Mouse (Mus musculus) neural tube, embryonic 13.5 days (tissue): ENCODE data around the gene Msi2. TPM values are rescaled to one million over a fixed set of nuclear protein-coding genes. Genes with fewer than 3 reads are reported as not detected.

Experiments used
- ATAC-seq: fragments of 200-750 bp; cut with Nextera tagmentation; 2 replicates; pipeline ENCODE4 v1.8.0; 2017; ENCODE audit warnings: low read depth, mild to moderate bottlenecking, moderate TSS enrichment, moderate library complexity
- H3K27ac ChIP-seq: fragments of 300-500 bp; sonication (generic); replicated peaks from 2 replicates; pipeline ENCODE4 v1.5.1; 2015; ENCODE audit warnings: moderate library complexity, mild to moderate bottlenecking, inconsistent platforms
- H3K27me3 ChIP-seq: fragments of 300-500 bp; sonication (generic); 2 replicates; pipeline ENCODE4 v1.6.1; 2015; ENCODE audit warnings: mild to moderate bottlenecking, inconsistent platforms
- H3K36me3 ChIP-seq: fragments of 300-500 bp; sonication (generic); 2 replicates; pipeline ENCODE4 v1.6.1; 2015; ENCODE audit warnings: mild to moderate bottlenecking, inconsistent platforms
- H3K4me1 ChIP-seq: fragments of 300-500 bp; sonication (generic); replicated peaks from 2 replicates; pipeline ENCODE4 v1.6.1; 2015; ENCODE audit warnings: inconsistent platforms
- H3K4me2 ChIP-seq: fragments of 300-500 bp; sonication (generic); 2 replicates; pipeline ENCODE4 v1.6.1; 2015; ENCODE audit warnings: inconsistent platforms, mild to moderate bottlenecking, moderate library complexity
- H3K4me3 ChIP-seq: fragments of 300-500 bp; sonication (generic); 2 replicates; pipeline ENCODE4 v1.5.1; 2015; ENCODE audit warnings: mild to moderate bottlenecking, inconsistent platforms
- H3K9ac ChIP-seq: fragments of 300-500 bp; sonication (generic); 2 replicates; pipeline ENCODE4 v1.6.1; 2015; ENCODE audit warnings: moderate library complexity, mild to moderate bottlenecking, inconsistent platforms
- H3K9me3 ChIP-seq: fragments of 300-500 bp; sonication (generic); 2 replicates; pipeline ENCODE4 v1.6.1; 2016; ENCODE audit warnings: inconsistent platforms
- WGBS: fragments of 180-500 bp; shearing (Covaris S2); methylation state at CpG from one replicate; pipeline ENCODE4 v1.1.7; 2015; 5-methylcytosine and 5-hydroxymethylcytosine counted together
- polyA plus RNA-seq: library from polyadenylated mRNA; unstranded; fragments of >200 nt; fragmentation: Nextera tagmentation; extraction: Ambion mirVana; gene quantifications from 2 replicates; pipeline ENCODE4 v1.2.1, GENCODE M21; 2015

Gene Msi2
- polyA plus RNA-seq, 1 experiment from 2014 or later, result 20.9 TPM

- no peaks in the 10 kb centered on the region for H3K27me3 ChIP-seq
- no peak overlapping the region for H3K9ac ChIP-seq
- no peaks in the 10 kb centered on the region for H3K9me3 ChIP-seq
- no peak for ATAC-seq
- H3K27ac ChIP-seq, result peak overlapping the region; percentile 46; the same call in 1 of the 2 replicates
- WGBS, result 37% methylated on average over 10 of the region's 10 CpGs
- peaks cover 82% of the 10 kb centered on the region for H3K4me1 ChIP-seq
- H3K4me3 ChIP-seq, result no peak overlapping the region
- H3K36me3 ChIP-seq, result no peaks in the 10 kb centered on the region
- no peak overlapping the region for H3K4me2 ChIP-seq
These were observed 158.8 kb downstream of the Msi2 start for GRCm38 (mm10) chr11:88559365-88559970.

GRCm38 (mm10) chr11:88558731-88559130 is 159.6 kb downstream of the Msi2 start:
- H3K9ac ChIP-seq, result no peak overlapping the region
- no peak for ATAC-seq
- peaks cover 84% of the 10 kb centered on the region for H3K4me1 ChIP-seq
- peak overlapping the region; percentile 46; the same call in 1 of the 2 replicates for H3K27ac ChIP-seq
- no peaks in the 10 kb centered on the region for H3K36me3 ChIP-seq
- 79% methylated on average over 4 of the region's 4 CpGs for WGBS
- no peaks in the 10 kb centered on the region for H3K27me3 ChIP-seq
- H3K4me2 ChIP-seq, result no peak overlapping the region
- H3K9me3 ChIP-seq, result no peaks in the 10 kb centered on the region
- no peak overlapping the region for H3K4me3 ChIP-seq

- 48% methylated on average over 6 of the region's 6 CpGs for WGBS
- H3K9me3 ChIP-seq, result no peaks in the 10 kb centered on the region
These were observed 160.3 kb downstream of the Msi2 start for GRCm38 (mm10) chr11:88557828-88558580.

GRCm38 (mm10) chr11:88557116-88557768 is 161.1 kb downstream of the Msi2 start:
- no peaks in the 10 kb centered on the region for H3K27me3 ChIP-seq
- no peak for ATAC-seq
- H3K36me3 ChIP-seq, result no peaks in the 10 kb centered on the region
- WGBS, result 52% methylated on average over 4 of the region's 4 CpGs
- H3K4me2 ChIP-seq, result no peak overlapping the region
- peaks cover 91% of the 10 kb centered on the region for H3K4me1 ChIP-seq
- H3K9ac ChIP-seq, result no peak overlapping the region
- no peak overlapping the region for H3K4me3 ChIP-seq
- H3K9me3 ChIP-seq, result no peaks in the 10 kb centered on the region
- peak overlapping the region; percentile 42; the same call in 1 of the 2 replicates for H3K27ac ChIP-seq

More at GRCm38 (mm10) chr11:88557828-88558580, 160.3 kb downstream of the Msi2 start:
- Histone ChIP-seq H3K4me3 (no peak overlapping the region), H3K27me3 (no peaks in the 10 kb centered on the region), H3K36me3 (no peaks in the 10 kb centered on the region), H3K9ac (no peak overlapping the region), H3K27ac (peak overlapping the region; percentile 42; the same call in 1 of the 2 replicates), H3K4me1 (peaks cover 91% of the 10 kb centered on the region), H3K4me2 (no peak overlapping the region)
- ATAC-seq, result no peak

GRCm38 (mm10) chr11:88555902-88556549 is 162.3 kb downstream of the Msi2 start:
- ATAC-seq, result no peak
- Histone ChIP-seq H3K4me2 (no peak overlapping the region), H3K36me3 (no peaks in the 10 kb centered on the region), H3K4me3 (no peak overlapping the region), H3K9ac (peak overlapping the region; percentile 6; the same call in 1 of the 2 replicates), H3K9me3 (no peaks in the 10 kb centered on the region), H3K27me3 (no peaks in the 10 kb centered on the region), H3K27ac (peak overlapping the region; percentile 30), H3K4me1 (peaks cover 91% of the 10 kb centered on the region)
- 29% methylated on average over 6 of the region's 6 CpGs for WGBS

- 24% methylated on average over 8 of the region's 8 CpGs for WGBS
- no peak for ATAC-seq
- Histone ChIP-seq H3K27me3 (no peaks in the 10 kb centered on the region), H3K9ac (peak overlapping the region; percentile 6; the same call in 1 of the 2 replicates), H3K4me1 (peaks cover 93% of the 10 kb centered on the region), H3K9me3 (no peaks in the 10 kb centered on the region), H3K4me3 (no peak overlapping the region), H3K36me3 (no peaks in the 10 kb centered on the region), H3K4me2 (no peak overlapping the region), H3K27ac (peak overlapping the region; percentile 30)
These were observed 163.0 kb downstream of the Msi2 start for GRCm38 (mm10) chr11:88555232-88555818.

GRCm38 (mm10) chr11:88553521-88554310 is 164.6 kb downstream of the Msi2 start:
- H3K27ac ChIP-seq, result peak overlapping the region; percentile 35
- H3K9me3 ChIP-seq, result no peaks in the 10 kb centered on the region
- H3K4me3 ChIP-seq, result no peak overlapping the region
- no peak for ATAC-seq
- no peaks in the 10 kb centered on the region for H3K36me3 ChIP-seq
- H3K4me1 ChIP-seq, result peaks cover 96% of the 10 kb centered on the region
- WGBS, result 67% methylated on average over 11 of the region's 11 CpGs
- no peak overlapping the region for H3K4me2 ChIP-seq
- H3K9ac ChIP-seq, result 0 out of 2 replicates have a peak overlapping the region, but pooled peaks have one; percentile 22
- H3K27me3 ChIP-seq, result no peaks in the 10 kb centered on the region

- Histone ChIP-seq H3K4me1 (peaks cover 96% of the 10 kb centered on the region), H3K27ac (peak overlapping the region; percentile 35), H3K4me3 (no peak overlapping the region), H3K4me2 (no peak overlapping the region), H3K9ac (0 out of 2 replicates have a peak overlapping the region, but pooled peaks have one; percentile 22), H3K36me3 (no peaks in the 10 kb centered on the region), H3K27me3 (no peaks in the 10 kb centered on the region), H3K9me3 (no peaks in the 10 kb centered on the region)
- ATAC-seq, result no peak
- 17% methylated on average over 8 of the region's 8 CpGs for WGBS
These were observed 165.3 kb downstream of the Msi2 start for GRCm38 (mm10) chr11:88552987-88553386.

- H3K4me1 ChIP-seq, result peaks cover 96% of the 10 kb centered on the region
- H3K4me2 ChIP-seq, result no peak overlapping the region
- no peak for ATAC-seq
- no peak overlapping the region for H3K4me3 ChIP-seq
- H3K36me3 ChIP-seq, result no peaks in the 10 kb centered on the region
- no peaks in the 10 kb centered on the region for H3K9me3 ChIP-seq
- H3K27me3 ChIP-seq, result no peaks in the 10 kb centered on the region
- 62% methylated on average over 6 of the region's 6 CpGs for WGBS
- H3K27ac ChIP-seq, result peak overlapping the region; percentile 35
- no peak overlapping the region for H3K9ac ChIP-seq
These were observed 165.9 kb downstream of the Msi2 start for GRCm38 (mm10) chr11:88552385-88552784.

GRCm38 (mm10) chr11:88551034-88551433 is 167.3 kb downstream of the Msi2 start:
- peak; percentile 45; the same call in 1 of the 2 replicates for ATAC-seq
- no peak overlapping the region for H3K9ac ChIP-seq
- H3K9me3 ChIP-seq, result no peaks in the 10 kb centered on the region
- H3K4me1 ChIP-seq, result peaks cover 95% of the 10 kb centered on the region
- H3K36me3 ChIP-seq, result no peaks in the 10 kb centered on the region
- no peaks in the 10 kb centered on the region for H3K27me3 ChIP-seq
- H3K27ac ChIP-seq, result peak overlapping the region; percentile 35
- 8% methylated on average over 3 of the region's 3 CpGs for WGBS
- no peak overlapping the region for H3K4me3 ChIP-seq
- no peak overlapping the region for H3K4me2 ChIP-seq
